Mouse (Mus musculus) midbrain, postnatal 0 days (tissue): Measurements from ENCODE around the gene Bhlha15. TPM values are rescaled to one million over a fixed set of nuclear protein-coding genes. Genes with fewer than 3 reads are reported as not detected.

Experiments
- ATAC-seq: fragments of 200-750 bp; cut with Nextera tagmentation; 2 replicates; pipeline ENCODE4 v1.8.0; 2017; ENCODE audit warnings: moderate number of reproducible peaks, mild to moderate bottlenecking, moderate TSS enrichment, moderate library complexity; ENCODE audit not compliant: low FRiP score
- DNase-seq: peaks from one replicate; pipeline ENCODE4 v3.0.0-alpha.2; 2015; ENCODE audit warnings: low spot score
- H3K27ac ChIP-seq: fragments of 300-500 bp; sonication (generic); 2 replicates; pipeline ENCODE4 v1.5.1; 2014; ENCODE audit warnings: low read depth, mild to moderate bottlenecking, low read length, mixed read lengths
- H3K27me3 ChIP-seq: fragments of 300-500 bp; sonication (generic); 2 replicates; pipeline ENCODE4 v1.6.1; 2014; ENCODE audit warnings: low read length, control low read depth, mixed read lengths; ENCODE audit not compliant: insufficient read depth
- H3K36me3 ChIP-seq: fragments of 300-500 bp; sonication (generic); 2 replicates; pipeline ENCODE4 v1.6.1; 2014; ENCODE audit warnings: low read length, control low read depth, mixed read lengths; ENCODE audit not compliant: insufficient read depth
- H3K4me1 ChIP-seq: fragments of 300-500 bp; sonication (generic); 2 replicates; pipeline ENCODE4 v1.6.1; 2014; ENCODE audit warnings: mild to moderate bottlenecking, control low read depth, antibody characterized with exemption, low read length, mixed read lengths; ENCODE audit not compliant: insufficient read depth
- H3K4me2 ChIP-seq: fragments of 300-500 bp; sonication (generic); 2 replicates; pipeline ENCODE4 v1.6.1; 2014; ENCODE audit warnings: low read depth, mild to moderate bottlenecking, low read length, mixed read lengths; ENCODE audit not compliant: poor library complexity, severe bottlenecking
- H3K4me3 ChIP-seq: fragments of 300-500 bp; sonication (generic); 2 replicates; pipeline ENCODE4 v1.5.1; 2014; ENCODE audit warnings: low read depth, mild to moderate bottlenecking, low read length, moderate library complexity
- H3K9ac ChIP-seq: fragments of 300-500 bp; sonication (generic); replicated peaks from 2 replicates; pipeline ENCODE4 v1.6.1; 2014; ENCODE audit warnings: mild to moderate bottlenecking, low read length, moderate library complexity, mixed read lengths; ENCODE audit not compliant: poor library complexity, severe bottlenecking
- H3K9me3 ChIP-seq: fragments of 300-500 bp; sonication (generic); 2 replicates; pipeline ENCODE4 v1.6.1; 2016; ENCODE audit warnings: low read length, control low read depth
- CTCF ChIP-seq: IDR thresholded peaks from 2 replicates; pipeline ENCODE4 v1.5.1; 2016; ENCODE audit warnings: antibody characterized with exemption, mild to moderate bottlenecking
- WGBS: fragments of 180-500 bp; shearing (Covaris S2); extraction: QIAGEN DNeasy Blood & Tissue Kit; methylation state at CpG from one replicate; pipeline ENCODE4 v1.1.7; 2014; 5-methylcytosine and 5-hydroxymethylcytosine counted together
- polyA plus RNA-seq: library from polyadenylated mRNA; unstranded; fragments of >200 nt; fragmentation: Nextera tagmentation; extraction: Ambion mirVana; gene quantifications from 2 replicates; pipeline ENCODE4 v1.2.1, GENCODE M21; 2015
- total RNA-seq: library from RNA; depleted of rRNA; stranded (reverse); fragments of >200 nt; gene quantifications from 2 replicates; pipeline ENCODE4 v1.2.3, GENCODE M21; 2014

Gene Bhlha15
- total and polyA plus RNA-seq, 2 experiments from 2014 or later, result 0.09 TPM; not detected in 1

DNA sequence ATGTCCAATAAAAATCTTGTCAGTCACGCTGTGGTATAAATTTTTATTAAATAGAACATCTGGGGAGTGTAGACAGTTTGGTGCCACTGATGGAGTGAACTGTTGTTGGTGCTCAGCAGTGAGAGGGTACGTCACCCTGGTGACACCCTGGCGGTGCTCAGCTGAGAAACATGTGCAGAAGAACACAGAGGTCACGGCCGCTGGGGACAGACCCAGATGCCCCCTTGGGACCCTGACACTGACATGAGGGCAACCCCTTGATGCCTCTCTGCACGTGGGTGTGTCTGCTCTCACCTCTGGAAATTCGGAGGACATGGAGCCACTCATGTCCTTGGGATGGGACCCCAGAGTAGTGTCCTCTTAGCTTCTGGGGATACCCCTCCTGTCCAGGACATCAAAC is 4.3 kb downstream of the Bhlha15 start:
- no peak for TF ChIP-seq CTCF
- WGBS, result 81% methylated on average over 7 of the region's 7 CpGs
- Histone ChIP-seq H3K4me2 (no peak overlapping the region), H3K4me3 (no peak overlapping the region), H3K27me3 (no peaks in the 10 kb centered on the region), H3K4me1 (no peaks in the 10 kb centered on the region), H3K36me3 (peaks cover 14% of the 10 kb centered on the region), H3K9ac (no peak overlapping the region), H3K27ac (no peak overlapping the region), H3K9me3 (no peaks in the 10 kb centered on the region)
- DNase-seq, result no peak
- no peak for ATAC-seq

DNA sequence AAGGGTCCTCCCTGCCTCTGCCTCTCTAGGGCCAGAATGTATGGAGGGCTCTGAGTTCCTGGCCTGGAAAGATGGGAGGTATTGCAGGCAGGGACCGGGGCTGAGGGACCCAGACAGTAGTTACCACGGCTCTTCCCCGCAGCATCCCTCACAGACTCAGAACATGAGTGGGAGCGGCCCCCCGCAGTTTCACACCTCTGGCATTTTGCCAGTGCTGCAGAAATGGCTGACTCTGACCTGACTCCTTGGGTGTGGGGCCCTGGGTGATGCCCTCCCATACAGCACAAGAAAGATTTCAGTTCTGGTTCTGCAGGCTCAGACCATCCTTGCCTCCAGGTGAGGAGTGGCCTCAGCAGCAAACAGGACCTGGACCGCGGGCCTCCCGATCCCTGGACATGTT is 5.5 kb downstream of the Bhlha15 start:
- Histone ChIP-seq H3K9ac (no peak overlapping the region), H3K4me2 (no peak overlapping the region), H3K36me3 (peaks cover 23% of the 10 kb centered on the region), H3K9me3 (no peaks in the 10 kb centered on the region), H3K4me3 (no peak overlapping the region), H3K27me3 (no peaks in the 10 kb centered on the region), H3K27ac (no peak overlapping the region), H3K4me1 (no peaks in the 10 kb centered on the region)
- no peak for TF ChIP-seq CTCF
- ATAC-seq (no peak), DNase-seq (no peak)
- WGBS, result 89% methylated on average over 8 of the region's 8 CpGs

DNA sequence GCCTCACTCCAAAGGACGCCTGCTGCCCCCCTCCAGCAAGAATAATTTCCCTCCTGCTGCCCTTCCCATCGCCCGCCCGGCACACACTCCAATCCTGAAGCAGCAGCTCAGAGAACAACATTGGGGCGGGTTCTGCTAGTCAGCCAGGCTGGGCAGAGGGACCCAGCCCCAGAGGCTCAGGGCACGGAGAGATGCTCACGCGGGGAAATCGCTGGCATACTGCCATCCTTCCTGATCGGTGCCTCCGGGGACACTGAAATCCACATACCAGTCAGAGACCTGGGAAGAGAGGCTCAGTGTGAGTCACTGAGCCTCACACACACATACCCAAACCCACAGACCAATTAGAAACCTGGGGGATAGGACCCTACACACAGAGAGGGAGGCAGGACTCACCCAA is 10.5 kb downstream of the Bhlha15 start:
- no peak overlapping the region for H3K9ac ChIP-seq
- peaks cover 43% of the 10 kb centered on the region for H3K36me3 ChIP-seq
- H3K27me3 ChIP-seq, result no peaks in the 10 kb centered on the region
- H3K27ac ChIP-seq, result no peak overlapping the region
- no peaks in the 10 kb centered on the region for H3K4me1 ChIP-seq
- no peaks in the 10 kb centered on the region for H3K9me3 ChIP-seq
- TF ChIP-seq CTCF, result no peak
- H3K4me3 ChIP-seq, result no peak overlapping the region
- 71% methylated on average over 11 of the region's 11 CpGs for WGBS
- DNase-seq, result no peak
- no peak overlapping the region for H3K4me2 ChIP-seq
- no peak for ATAC-seq

DNA sequence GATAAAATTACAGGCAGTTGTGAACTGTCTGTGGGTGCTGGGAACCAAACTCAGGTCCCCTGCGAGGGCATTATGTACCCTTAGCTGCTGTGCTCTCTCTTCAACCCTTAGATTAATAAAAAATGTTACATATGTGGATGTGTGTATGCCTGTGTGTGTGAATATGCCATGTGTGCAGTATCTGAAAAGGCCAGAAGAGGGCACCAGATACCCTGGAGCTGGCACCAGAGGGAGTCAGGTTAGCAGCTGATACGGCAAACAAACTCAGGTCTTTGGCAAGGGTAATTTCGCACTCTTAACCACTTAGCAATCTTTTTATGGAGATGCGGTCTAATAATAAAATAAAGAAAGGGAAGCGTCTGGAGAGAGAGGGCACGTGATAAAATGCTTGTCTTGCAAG is 12.3 kb downstream of the Bhlha15 start:
- H3K4me1 ChIP-seq, result no peaks in the 10 kb centered on the region
- ATAC-seq, result no peak
- peak; percentile 50 for TF ChIP-seq CTCF
- DNase-seq, result no peak
- H3K9me3 ChIP-seq, result no peaks in the 10 kb centered on the region
- WGBS, result 95% methylated on average over 6 of the region's 6 CpGs
- peaks cover 56% of the 10 kb centered on the region for H3K36me3 ChIP-seq
- H3K27me3 ChIP-seq, result no peaks in the 10 kb centered on the region
- no peak overlapping the region for H3K9ac ChIP-seq
- no peak overlapping the region for H3K4me3 ChIP-seq
- no peak overlapping the region for H3K27ac ChIP-seq
- H3K4me2 ChIP-seq, result no peak overlapping the region

DNA sequence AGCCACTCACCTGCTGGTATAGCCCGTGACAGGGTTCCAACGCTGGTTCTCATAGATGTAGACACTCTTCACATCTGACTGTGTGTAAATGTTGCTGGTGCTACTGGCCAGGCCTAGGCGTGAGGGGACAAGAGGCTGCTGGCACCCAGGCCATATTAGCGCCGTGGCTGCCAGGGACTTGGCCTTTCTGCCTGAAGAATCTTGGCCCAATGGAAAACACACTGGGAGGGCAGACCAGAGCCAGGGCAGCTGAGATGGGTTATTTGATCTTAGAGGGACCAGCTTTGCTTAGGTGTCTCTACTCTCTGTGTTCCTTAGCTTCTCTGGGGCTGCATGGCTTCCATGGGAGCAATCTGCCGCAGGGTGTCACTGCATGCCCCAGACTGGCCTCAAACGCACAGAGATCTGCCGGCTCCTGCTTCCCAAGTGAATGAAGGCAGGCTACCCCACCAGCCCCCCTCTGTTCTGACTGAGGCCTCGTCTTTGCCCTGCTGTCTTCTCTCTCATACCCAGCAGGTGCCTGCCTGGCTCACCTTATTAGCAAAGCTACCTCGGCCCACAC is 13.4 kb downstream of the Bhlha15 start:
- DNase-seq (no peak), ATAC-seq (no peak)
- Histone ChIP-seq H3K4me3 (no peak overlapping the region), H3K27ac (no peak overlapping the region), H3K4me1 (no peaks in the 10 kb centered on the region), H3K9ac (no peak overlapping the region), H3K4me2 (no peak overlapping the region), H3K36me3 (peaks cover 55% of the 10 kb centered on the region), H3K9me3 (no peaks in the 10 kb centered on the region), H3K27me3 (no peaks in the 10 kb centered on the region)
- WGBS, result 87% methylated on average over 10 of the region's 10 CpGs
- no peak for TF ChIP-seq CTCF

DNA sequence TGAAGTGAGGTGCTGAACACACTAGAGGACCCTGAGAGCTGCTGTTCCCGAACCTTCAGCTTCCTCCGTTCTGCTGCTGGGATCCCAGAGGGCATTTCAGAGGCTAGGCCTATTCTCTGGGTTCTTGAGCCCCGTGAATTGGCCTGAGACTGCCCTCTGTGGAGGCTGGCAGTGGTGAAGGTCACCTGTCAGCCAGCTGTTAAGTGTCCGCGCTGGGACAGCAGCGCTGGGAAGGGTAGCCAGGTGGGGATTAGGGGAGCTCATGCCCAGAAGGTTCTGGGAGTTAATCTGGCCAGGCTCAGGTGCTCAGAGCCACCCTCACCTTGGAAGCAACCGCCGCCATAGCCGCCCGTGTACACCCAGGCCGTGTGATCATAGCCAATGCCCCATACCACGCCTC is 14.2 kb downstream of the Bhlha15 start:
- 87% methylated on average over 12 of the region's 12 CpGs for WGBS
- Histone ChIP-seq H3K4me2 (no peak overlapping the region), H3K9ac (no peak overlapping the region), H3K9me3 (no peaks in the 10 kb centered on the region), H3K27me3 (no peaks in the 10 kb centered on the region), H3K4me3 (no peak overlapping the region), H3K4me1 (no peaks in the 10 kb centered on the region), H3K36me3 (peaks cover 54% of the 10 kb centered on the region), H3K27ac (no peak overlapping the region)
- ATAC-seq, result no peak
- DNase-seq, result no peak
- TF ChIP-seq CTCF, result no peak
